Mouse (Mus musculus) adrenal gland, postnatal 4 days (tissue): Measurements from ENCODE around the gene Grifin. TPM values are rescaled to one million over a fixed set of nuclear protein-coding genes. Genes with fewer than 3 reads are reported as not detected.

ENCODE experiments used
- DNase-seq, 2 experiments: peaks; one replicate each; pipeline ENCODE4 v3.0.0; 2021 to 2022; ENCODE audit warnings: low spot score in 2 of 2, mixed read lengths in 2 of 2
- long read RNA-seq, 2 experiments: library from polyadenylated mRNA; stranded (forward); transcript quantifications; one replicate each; pipeline ENCODE4 v2.0.0; 2021
- total RNA-seq, 2 experiments: library from RNA; stranded (reverse); gene quantifications; 2 replicates each; pipeline ENCODE4 v1.2.3; 2021

Gene Grifin
- not detected for total RNA-seq
- long read RNA-seq, experiment 1: 0 reads
- long read RNA-seq, experiment 2: 0 reads

DNA sequence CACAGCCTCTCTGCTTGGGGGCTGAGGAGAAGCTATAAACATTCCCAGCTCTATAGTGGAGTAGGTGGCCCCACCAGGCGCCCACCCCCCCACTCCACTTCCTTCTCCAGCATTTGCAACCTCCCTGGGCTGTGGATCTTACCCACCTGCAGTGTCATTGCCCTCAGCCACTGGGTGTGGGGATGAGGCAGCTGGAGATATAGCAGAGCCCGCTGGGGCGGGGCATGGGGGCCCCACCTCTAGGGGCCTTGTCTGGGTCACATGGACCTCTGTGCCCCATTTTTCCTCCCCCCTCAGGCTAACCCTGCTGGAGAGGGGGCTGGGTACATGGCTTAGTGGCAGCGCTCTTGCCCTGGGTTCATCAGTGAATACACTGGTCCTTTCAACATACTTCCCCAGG, at the start of gene Grifin:
Gene Grifin (minus strand): TSS at position 176 of the 400 bp plus-strand sequence.
- DNase-seq: no peak

DNA sequence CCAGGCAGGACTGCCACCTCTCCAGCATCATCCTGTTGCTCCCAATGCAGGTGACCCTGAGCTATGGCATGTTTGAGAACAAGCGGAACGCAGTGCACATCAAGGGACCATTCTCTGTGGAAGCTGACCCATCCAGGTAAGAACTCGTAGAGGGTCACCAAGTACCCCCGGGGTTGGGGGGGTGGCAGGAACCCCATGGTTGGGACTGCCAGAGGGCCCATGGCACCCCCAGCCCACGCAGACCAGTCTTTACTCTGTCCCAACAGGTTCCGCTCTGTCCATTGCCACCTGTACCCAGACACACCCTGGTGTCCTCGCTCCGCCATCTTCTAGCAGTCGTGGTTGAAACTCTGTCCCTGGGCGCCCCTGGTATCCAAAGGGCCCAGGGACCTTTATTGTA, 49.3 kb upstream of the Grifin start:
- DNase-seq: no peak

DNA sequence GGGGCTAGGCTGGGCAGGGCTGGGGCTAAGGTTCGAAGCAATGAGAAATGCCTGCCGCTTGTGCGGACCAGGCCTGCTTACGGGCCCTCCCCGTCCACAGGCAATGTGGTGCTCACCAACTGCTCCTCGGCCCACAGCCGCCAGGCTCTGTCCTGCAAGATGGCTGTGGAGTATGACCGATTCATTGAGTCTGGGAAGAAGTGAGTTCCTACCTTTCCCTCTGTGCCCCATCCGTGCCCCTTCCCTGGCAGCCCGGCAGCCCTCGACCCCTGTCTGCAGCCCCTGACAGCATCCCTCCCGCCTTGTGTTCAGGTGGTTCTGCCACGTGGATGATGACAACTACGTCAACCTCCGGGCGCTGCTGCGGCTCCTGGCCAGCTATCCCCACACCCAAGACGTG, 47.3 kb upstream of the Grifin start:
- DNase-seq: no peak

DNA sequence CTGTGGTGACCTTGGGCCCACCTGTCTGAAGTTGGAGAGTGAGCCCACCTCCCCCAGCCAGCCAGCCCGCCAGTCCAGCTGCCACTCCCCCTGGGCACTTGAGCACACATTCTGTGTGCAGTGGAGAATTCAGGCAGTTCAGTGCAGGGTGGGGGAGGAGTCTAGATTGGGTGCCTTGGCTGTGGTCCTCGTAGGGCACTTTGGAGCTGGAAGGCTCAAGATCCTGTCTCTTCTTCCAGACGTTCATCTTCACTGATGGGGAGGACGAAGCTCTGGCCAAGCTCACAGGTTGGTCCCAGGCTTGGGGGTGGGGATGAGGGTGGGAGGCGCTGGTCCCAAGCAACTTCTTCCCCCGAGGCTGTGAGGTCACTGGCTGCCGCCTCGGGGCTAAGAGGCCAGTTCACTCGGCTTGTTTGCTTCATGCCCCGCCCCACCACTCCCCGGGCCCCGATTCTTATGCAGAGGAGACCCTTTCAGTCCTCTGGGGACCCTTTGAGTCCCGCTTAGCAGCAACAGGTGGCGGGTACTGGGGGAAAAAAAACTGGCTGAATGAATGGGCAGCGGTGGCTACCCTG, 46.8 kb upstream of the Grifin start:
- DNase-seq: no peak

DNA sequence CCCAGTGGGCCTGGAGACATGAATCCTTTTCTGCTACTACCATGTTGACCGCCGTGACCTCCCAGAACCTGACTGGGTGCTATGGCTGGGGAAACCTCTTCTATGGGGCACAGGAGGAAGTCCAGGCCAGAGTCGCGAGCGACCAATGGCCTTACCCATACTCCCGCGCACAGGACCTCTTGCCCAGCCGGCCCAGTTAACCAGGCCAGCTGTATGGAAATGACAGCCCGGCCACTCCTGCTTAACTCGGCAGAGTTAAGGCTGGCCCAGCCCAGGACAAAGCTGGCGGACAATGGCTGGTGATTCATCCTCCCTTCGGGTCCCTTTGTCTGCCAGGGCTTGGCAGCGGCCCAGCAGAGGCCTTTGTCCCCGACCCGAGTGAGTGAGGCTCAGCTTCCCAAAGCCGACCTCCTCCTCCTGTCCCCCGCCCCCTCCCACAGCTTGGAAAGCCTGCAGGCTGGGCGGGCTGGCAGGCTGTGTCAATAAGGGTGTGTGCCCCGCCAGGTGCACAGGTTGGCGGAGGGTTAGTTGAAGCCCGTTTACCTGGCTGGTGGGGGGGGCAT, 46.2 kb upstream of the Grifin start:
- peak; percentile 52 to 74 for DNase-seq

DNA sequence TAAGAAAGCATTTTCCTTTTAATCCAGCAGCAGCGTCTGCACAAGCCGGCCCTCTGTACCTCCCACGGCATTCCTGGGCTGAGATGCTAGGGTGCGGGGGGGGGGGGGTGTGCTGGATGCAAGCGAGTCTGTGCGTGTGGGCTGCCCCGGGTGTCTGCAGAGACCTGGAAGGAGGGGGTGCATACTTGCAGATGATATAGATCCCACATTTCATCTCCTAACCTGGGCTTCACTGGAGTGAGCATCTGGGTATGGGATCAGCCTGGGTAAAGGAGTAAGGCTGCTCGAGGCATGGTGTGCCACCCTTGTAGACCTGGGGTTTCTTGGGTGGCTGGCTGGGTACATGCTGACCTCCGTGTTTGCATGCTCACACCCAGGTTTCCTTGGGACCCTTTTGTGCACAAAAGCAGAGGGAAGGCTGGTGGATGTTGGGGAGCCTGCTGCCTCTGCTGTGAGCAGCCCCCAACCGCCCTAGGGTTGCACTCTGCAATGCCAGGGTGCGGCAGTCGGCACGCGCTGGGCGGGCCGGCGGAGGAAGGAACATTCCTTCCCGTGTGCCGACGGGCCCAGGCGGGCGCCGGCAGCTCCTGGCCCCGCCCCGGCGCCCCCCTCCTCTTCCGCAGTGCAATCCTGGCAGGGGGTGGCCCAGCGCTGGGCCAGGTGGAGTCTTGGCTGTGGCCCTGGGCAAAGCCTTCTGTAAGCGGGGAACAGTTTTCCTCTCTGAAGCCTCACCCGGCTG, 45.6 kb upstream of the Grifin start:
- no peak for DNase-seq

DNA sequence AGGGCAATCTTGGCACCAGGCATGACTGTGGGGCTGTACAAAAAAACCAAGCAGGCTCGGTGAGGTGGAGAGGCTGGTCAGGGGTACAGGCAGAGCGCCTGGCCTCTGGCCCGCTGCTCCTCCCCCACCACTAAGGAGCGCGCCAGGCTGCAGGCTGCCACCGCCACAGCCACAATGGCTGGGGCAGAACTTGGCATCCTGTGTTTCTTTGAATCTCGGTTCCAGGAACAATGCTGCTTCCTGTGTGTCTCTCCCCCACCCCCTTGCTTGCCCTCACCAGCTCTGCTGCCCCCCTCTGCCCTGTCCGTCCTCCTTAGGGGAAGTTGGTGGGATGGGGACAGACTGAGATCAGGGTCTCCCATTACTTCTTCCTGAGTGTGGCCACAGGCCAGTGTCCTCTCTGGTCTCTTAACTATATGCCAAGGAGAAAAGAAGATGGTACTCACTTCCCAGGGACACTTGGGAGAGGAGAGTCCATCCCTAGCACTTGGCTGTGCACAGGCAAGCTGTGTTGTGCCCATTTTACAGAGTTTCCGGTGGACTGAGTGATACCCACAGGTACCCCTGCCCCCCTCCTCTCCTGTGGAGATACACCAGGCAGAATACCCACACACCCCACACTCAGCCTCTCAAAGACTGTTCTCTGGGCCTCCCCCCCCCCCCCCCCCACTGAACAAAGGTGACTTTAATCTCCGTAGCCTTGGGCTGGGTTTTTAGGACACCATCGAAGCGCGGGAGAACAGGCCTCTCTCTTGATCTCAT, 44.8 kb upstream of the Grifin start:
- DNase-seq: no peak

DNA sequence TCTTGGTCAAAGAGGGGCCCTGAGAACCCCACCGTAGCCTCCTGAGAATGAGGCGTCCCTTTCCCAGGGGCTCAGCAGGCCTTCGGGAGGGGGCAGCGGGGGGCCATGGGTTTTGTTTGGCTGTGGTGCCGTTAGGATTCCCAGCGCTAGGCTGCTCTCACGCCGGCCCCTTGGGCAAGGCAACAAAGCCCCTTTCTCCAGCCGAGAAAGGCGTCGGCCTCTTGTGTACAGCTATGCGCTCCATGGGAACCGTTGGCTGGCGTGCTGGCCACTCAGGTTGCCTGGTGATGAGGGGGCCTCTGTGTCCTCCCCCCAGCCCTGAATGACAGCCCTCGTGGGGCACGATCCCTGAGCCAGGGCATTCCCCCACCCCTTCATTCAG, 43.8 kb upstream of the Grifin start:
- no peak for DNase-seq

DNA sequence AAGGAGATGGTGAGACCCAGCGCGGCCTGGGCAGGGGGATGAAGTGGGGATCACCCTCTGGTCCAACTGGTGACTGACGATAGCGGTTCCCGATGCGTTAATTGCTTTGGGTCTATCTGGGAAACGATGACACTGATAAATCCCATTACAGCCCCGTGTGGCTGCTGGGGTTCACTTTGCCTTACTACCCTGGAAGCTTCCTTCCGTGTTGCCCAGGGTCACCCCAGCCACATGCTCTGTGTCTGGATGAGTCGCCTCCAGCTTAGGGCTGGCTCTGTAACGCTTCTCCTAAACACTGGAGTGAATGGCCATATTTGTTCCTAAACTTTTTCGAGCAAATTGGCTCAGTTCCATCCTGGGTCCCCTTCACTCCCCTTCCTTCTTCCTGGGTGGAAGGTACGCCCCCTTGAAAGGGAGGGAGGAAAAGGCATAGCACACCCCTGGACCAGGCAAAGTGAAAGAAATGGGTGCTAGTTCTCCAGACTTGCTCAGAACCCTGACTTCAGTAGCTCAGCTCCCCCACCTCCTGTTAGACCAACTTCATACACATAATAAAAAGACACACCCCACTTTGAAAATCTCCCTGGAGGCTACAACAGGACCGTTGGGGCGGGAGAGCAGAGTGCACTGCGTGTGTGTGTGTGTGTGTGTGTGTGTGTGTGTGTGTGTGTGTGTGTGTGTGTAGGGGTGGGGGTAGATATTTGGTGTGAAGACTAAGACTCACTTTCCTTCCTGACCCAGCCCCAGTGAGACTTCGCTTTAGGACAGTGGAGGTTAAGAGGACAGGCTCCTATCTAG, 43.2 kb upstream of the Grifin start:
- no peak for DNase-seq

DNA sequence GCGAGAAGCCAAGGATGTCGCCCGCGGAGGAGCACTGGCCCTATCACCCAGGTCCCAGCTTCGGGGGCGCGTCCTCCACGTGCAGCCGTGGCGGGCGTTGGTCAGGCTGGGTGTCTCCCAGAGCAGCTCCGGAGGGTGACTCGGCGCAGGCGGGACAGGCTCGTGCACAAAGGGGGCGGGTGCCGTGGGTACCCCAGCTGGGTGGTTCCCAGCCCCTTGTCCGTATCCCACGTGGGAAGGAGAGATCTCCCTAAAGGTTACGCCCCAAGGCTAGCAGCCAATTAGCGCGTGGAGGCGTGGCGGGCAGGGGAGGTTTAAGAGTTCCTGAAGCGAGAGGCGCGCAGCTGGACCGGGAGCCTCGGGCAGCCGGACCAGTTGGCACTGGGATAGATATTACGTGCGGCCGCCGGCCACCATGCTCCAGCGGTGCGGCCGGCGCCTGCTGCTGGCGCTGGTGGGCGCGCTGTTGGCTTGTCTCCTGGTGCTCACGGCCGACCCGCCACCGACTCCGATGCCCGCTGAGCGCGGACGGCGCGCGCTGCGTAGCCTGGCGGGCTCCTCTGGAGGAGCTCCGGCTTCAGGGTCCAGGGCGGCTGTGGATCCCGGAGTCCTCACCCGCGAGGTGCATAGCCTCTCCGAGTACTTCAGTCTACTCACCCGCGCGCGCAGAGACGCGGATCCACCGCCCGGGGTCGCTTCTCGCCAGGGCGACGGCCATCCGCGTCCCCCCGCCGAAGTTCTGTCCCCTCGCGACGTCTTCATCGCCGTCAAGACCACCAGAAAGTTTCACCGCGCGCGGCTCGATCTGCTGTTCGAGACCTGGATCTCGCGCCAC, 42.3 kb upstream of the Grifin start, which contains the start of gene Lfng:
Gene Lfng (plus strand): TSS at position 320 of the 835 bp plus-strand sequence.
- DNase-seq: peak; percentile 66 to 76

DNA sequence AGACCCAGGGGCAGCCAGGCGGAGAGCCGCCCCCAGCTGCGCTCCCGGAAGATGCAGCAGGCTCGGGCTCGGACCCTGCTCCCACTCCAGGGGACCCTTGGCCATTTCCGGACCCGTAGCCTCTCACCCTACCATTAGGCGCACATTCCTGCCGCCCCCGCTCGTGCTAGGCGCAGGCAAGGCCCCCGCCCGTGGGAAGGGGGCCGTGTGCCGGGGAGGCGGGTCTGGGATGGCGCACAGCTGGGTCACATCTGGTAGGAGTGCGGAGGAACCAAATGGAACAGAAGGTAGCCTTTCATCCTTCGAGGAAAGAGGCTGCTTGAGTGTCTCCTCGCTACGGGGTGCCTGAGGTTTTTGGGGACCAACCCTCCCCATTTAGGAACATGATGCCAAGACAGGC, 41.5 kb upstream of the Grifin start:
- no peak for DNase-seq

DNA sequence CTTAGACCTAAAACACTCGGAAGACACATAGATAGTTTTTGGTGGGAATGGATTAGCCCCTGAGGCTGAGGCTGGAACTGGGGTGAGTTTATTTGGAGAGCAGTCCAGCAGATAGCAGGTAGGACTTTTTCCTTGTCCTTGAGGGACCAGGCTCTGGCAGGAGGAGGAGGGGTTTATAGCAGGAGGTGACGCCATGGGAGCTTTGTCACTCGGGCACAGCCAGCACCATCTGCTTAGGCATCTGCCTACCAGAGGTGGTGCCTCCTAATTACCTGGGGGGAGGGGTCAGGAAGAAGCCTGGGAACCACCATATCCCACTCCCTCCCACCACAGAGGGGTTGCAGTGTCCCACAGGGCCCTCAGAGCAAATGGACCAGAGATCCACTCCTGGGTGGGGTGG, 40.4 kb upstream of the Grifin start:
- no peak for DNase-seq

DNA sequence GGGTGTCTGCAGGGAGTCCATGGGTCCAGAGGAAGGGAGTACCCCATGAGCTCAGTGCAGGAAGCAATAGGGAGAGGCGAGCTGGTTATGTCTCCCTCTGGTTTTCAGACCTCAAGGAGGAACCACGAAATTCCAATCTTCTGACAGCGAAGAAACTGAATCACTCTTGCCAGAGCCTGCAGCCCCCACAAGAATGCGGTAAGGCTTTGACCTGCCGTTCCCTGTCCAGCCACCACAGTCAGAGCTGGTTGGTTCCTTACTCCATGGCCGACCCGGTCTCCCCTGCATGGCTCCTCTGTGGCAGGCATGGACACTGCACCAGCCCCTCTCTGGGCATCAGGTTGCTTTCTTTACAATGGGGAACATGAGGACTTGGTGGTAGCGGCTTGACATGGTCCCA, 39.5 kb upstream of the Grifin start:
- DNase-seq: no peak

DNA sequence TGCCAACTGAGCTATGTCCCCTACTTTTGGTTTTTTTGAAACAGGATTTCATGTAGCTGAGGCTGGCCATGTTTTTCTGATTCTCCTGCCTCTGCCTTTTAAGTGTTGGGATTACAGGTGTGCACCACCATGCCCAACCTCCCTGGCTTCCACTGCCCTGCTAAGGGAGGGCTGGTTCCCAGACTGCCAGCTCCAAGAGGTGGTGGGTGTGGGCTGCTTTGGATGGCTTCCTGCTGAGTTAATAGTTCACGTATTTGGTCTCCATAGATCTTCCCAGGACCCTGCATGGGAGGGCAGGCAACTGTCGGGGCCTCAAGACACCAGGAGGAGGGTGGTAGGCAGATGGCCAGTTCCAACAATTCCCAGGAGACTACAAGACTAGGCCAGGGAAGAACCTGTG, 37.7 kb upstream of the Grifin start:
- no peak for DNase-seq

DNA sequence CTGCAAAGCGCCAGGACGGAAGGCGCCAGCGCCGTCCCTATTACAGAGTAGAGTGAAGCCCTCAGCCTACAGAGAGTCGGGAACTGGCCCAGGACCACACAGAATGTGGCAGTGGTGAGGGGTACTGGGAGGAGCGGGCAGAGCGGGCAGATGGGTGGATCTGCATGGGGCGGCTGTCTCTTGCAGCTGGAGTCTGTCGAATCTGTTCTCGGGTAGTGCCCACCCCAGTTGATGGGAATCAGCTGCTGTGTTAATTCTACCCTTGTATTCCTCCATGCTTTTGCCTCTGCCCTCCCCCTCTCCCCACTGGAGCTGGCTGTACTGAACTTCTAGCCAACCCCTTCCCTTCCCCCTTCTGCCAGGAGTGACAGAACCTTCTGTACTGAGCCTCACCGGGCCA, 36.8 kb upstream of the Grifin start:
- no peak for DNase-seq

DNA sequence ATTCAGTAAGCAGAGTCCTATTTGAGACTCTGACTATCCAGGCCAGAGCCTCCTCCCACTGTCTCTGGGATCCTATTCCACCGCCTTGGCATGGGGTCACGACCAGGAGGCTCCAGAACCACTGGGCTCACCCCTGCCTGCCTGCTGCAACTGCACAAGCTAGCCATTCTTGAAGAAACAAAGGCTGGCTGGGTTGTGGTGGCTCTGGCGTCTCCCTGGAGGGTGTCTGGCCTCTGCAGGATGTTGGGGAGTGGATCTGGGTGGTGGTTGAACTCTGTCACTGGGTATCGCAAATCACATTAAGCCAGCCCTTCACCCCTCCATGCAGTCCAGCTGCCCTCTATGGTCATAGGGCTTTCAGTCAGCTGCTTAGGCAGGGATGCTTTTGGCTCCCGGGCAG, 35.1 kb upstream of the Grifin start:
- DNase-seq: no peak

DNA sequence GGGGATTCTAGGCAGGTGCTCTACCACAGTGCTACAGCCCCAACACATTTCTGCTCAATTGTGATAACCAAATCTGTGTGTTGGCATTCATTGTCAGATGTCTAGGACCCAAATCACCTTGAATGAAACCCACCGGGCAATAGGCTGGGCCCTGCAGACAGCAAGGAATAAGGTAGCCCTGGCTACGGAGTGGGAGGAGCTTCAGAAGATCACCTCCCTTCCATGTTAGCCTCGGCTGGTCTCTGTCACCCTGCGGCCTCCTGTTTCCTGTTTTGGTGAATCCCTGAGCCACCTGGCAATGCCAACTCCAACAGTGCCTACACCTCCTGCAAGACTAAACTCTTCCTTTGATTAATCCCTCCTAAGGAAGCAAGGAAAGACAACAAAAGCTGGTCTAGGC, 32.9 kb upstream of the Grifin start:
- no peak for DNase-seq

DNA sequence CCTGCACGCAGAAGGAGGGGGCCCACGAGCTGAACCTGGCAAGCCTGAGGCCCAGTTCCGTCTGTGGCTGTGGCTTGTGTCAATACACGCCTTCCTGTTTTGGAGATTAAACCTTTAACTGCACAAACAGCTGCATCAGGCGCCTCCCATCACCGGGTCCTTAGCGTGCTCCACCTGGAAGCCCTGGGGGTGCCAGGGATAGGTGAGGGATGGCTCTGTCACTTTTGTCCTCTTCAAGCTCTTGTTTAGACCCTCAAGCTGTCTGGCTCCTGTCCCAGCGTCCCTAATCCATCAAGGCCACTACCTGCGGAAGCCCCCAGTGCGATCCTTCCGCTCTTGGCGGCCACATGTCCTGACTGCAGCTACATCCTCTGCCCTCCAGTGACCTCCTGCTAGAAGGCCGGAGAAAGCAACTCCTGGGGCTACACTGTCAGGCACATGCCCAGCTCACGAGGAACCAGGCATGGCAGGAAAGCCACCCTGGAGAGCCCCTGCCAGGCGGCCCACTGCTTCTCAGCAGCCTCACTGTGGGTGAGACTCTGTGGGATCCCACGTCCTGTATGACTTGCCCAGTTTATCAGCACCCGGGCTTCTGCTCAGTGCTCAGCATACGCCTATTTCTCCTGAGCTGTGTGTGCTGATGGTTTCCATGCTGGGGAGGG, 32.2 kb upstream of the Grifin start:
- no peak for DNase-seq

DNA sequence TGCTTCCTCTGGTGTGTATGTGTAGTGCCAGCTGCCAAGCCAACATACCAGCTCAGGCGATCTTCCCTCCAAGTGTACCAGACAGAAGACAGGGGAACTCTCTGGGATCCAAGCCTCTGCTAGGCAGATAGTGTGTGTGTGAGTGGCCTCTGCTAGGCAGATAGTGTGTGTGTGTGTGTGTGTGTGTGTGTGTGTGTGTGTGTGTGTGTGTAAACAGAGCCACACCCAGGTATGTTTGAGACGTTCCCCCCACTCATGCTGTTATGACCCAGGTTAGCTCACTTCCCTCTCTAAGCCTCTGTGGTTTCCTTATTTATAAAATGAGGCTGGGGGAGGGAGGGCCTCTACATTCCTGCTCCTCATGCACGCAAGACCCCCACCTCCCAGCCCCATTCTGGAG, 31.6 kb upstream of the Grifin start:
- DNase-seq: no peak

DNA sequence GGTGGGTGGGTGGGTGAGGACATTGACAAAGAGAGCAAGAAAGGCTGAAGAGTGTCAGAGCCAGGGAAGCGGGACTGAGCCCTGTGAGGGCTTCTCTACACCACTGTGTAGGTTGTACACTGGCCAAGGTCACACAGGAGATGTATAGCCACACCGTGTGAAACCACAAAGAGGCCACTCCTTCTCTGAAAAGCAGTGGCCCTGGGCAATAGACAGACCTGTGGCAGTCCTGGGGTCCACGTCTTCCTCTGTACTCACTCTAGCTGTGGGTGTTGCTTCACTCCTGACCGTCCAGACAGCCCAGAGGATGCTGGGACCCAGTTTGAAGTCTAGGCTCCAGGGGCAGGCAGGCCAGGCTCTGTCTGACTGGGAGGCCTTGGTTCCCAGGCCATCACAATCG, 30.0 kb upstream of the Grifin start:
- DNase-seq: no peak
